Mouse (Mus musculus): ENCODE data around the gene Ltbr. TPM values are rescaled to one million over a fixed set of nuclear protein-coding genes. Genes with fewer than 3 reads are reported as not detected.
"Not testable (repeated sequence)": the region's sequence is repeated elsewhere in the genome, so short reads cannot be mapped to it uniquely, and the experiment has no call there.

Ltbr gene
- total RNA-seq, 2 experiments from 2014 or later, result 11.1 to 13.0 TPM

DNA sequence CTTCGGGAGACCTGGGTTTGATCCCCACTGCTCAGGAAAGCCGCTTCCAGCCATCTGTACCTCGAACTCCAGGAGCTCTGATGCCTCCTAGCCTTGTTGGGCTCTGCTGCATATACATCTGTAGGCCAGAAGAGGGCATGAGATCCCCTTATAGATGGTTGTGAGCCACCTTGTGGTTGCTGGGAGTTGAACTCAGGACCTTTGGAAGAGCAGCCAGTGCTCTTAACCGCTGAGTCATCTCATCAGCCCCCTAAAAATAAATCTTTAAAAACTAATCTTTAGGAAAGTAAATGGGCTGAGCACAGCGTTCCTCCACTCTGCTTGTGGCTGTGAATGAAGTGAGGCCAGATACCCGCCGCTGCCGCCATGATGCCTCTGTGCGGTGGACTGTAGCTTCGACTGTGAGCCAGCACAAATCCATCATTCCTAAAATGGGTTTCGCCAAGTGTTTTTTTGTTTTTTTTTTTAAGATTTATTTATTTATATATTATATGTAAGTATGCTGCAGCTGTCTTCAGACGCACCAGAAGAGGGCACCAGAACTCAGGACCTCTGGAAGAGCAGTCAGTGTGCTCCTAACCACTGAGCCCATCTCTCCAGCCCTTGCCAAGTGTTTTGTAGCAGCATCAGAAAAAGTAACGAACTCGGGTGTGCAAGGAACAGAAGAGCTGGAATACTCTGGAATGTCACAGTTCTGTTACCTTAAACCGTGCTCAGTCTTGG is 38.7 kb downstream of the Ltbr start:
- peak in 1 of 2 experiments; percentile 49 for DNase-seq (ENCODE audit: low spot score in 2 of 2)

DNA sequence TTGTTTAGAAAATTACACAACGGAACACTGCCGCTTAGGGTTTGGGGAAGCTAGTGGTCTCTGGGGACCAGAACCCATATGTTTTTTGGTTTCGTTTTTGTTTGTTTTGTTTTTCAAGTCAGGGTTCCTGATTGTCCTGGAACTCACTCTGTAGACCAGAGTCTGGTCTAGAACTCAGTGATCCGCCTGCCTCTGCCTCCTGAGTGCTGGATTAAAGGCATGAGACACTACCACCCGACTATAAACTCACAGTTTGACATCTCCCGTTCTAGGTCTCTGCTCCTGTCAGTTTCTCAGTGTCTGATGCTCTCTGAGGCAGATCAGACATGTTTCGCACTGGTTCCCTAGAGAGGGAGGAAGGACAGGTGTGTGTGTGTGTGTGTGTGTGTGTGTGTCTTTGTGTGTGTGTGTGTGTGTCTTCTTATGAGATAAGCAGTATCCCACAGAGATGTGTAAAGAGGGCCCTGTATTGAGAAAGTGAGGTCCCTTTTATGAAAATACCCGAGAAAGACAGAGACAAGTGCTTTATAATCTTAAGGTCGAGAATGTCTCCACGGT is 41.4 kb downstream of the Ltbr start:
- DNase-seq (ENCODE audit: low spot score in 2 of 2), result no peak

DNA sequence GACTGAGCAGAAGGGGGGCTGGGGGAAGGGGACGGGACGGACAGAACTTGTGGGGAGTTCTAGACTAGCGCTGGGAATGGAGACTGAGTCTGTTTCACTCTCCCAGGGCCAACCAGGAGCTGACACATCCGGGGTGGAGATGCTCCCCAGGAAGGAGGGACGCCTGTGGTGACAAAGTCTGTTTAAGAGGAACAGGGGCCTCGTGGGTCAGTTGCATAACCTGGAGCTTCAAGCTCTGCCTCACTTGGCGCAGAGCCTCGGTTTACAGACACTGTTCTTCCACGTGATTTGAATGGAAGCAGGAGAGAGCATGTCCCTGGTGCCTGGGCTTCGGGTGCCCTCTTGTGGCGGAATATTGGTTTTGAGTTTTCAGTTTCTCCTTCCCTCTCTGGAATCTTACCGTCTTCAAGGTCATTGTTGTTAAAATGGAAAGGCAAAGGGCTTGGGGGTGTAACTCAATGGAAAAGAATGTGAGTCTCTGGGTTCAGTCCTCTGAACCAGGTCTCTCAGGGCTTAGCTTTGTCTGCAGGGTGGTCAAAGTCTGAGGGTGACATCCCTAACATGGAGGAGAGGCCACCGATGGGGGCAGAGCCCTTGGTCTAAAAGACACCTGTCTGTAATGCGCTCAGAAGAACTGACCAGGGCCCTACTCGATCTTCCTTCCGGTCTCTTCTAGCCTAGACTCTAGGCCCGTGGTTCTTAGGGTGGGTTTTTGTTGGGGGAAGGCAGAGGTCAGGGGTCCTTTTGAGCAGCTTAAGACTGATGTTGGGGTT is 42.0 kb downstream of the Ltbr start:
- DNase-seq (ENCODE audit: low spot score in 2 of 2), result peak; percentile 93 to 95

DNA sequence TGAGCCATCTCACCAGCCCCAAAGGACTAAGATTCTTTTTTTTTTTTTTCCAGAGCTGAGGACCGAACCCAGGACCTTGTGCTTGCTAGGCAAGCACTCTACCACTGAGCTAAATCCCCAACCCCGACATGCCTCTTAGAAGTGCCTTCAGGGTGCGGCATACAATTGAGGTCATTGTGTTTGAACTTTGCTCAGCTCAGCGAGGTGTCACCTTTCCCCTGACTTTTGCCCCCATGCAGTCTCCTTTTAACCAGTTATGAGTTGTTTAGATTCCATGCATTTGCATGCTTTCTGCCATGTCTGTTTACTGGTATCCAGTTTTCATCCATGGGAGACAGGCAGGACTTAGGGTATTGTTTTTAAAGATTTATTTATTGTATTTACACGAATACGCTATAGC is 44.9 kb downstream of the Ltbr start:
- DNase-seq (ENCODE audit: low spot score in 2 of 2), result no peak

DNA sequence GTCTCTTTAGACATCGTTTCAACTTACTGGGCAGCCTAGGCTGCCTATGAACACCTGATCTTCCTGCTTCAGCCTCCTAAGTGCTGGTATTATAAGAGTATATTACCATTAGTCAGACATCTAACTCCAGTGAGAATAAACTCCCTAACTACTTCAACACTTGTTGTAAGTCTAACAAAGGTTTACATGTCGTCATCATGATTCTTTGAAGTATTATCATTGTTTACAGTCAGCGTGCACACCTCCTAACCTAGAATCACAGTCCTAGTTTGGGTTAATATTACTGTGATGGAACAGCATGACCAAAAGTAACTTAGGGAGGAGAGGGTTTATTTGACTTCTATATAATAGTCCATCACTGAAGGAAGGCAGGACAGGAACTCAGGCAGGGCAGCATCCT is 46.2 kb downstream of the Ltbr start:
- DNase-seq (ENCODE audit: low spot score in 2 of 2), result no peak

DNA sequence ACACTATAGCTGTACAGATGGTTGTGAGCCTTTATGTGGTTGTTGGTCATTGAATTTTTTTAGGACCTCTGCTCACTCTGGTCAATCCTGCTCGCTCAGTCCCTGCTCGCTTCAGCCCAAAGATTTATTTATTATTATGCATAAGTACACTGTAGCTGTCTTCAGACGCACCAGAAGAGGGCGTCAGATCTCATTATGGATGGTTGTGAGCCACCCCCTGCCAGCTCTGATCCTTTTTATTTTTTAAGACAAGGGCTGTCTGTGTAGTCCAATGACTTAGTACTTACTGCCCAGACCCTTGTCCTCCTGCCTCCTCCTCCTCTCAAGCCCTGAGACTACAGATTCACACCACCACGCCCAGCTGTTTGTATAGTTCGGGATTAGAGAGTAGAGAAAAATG is 47.1 kb downstream of the Ltbr start:
- not testable (repeated sequence) for DNase-seq (ENCODE audit: low spot score in 2 of 2)

DNA sequence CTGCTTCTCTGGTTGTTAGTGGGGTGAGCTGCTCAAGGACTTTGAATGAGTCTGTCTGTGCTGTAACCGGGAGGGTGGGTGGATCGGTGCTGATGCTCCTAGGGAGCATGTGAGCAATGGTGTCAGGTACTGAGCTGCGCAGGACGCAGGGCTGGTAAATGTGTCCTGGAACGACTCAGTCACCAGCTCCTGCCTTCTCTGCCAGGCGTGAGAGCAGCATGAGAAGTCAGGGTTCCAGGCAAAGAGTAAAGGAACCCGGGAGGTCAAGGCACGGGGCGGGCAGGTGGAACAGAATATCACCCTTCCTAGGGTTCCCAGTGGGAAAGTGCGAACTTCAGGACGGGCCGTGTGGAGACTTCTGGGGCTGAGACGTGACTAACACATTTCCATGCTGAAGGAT is 47.6 kb downstream of the Ltbr start:
- no peak for DNase-seq (ENCODE audit: low spot score in 2 of 2)

DNA sequence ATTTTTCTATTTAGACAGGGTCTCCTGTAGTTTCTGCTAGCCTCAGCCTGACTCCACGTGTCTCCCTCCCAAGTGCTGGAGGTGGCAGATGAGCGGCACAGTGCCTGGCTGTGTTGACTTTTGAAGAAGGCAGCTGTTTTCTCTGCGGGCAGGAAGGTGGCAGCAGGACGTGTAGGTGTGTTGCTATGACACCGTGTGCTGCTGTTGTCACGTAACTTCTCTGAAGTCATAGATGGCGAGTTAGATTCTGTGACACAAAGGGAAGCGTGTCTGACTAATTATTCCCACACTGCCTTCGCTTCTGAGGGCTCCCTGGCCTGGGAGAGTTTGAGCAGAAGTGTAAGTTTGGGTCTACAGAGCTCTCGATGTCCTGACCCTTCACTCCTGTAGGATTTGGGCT is 48.4 kb downstream of the Ltbr start:
- no peak for DNase-seq (ENCODE audit: low spot score in 2 of 2)

DNA sequence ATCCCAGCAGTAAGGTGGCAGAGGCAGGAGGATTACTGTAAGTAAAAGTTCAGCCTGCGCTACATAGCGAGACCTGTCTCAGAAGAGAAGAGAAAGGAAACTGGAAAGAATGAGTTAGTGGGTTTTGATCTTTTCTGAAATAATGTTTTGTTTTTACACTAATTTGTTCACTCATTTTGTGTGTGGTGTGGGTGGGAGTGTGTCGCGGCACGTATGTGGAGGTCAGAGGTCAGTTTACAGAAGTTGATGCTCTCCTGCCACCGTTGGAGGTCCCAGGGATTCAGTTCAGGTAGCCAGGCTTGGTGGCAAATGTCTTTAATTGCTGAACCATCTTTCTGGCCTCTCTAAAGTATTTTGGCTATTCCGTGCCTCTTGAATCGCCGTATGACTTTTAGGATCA is 49.5 kb downstream of the Ltbr start:
- DNase-seq (ENCODE audit: low spot score in 2 of 2), result no peak

DNA sequence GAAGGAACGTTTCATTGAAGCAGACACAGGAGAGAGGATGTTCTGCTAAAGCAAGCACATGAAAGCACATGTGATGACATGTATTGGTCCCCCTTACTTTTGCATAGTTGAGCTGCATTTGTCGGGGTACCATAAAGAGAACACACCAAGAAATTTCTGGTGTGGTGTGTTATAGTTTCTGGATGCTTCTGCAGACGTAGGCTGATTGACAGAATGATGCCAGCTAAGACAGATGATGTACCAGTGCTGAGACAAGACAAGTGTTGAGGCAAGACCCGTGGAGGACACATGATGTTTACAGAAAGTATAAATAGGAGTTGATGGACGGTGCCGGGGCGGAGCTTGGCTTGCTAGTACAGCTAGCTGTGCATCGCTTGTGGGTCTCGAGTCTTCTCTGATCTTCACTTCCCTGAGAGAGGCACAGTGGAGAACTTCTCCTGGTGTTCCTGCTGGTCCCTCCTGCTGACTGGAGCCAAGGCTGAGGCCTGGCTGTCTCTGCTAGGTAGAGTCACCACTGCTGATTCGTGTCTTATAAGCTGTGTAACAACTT is 53.6 kb downstream of the Ltbr start:
- DNase-seq (ENCODE audit: low spot score in 2 of 2), result no peak

Other genes with a start within 250 kb of the Ltbr start
- gene Lpar5, start 246.0 kb downstream of the Ltbr start, total RNA-seq (2021), result 1 to 10 TPM; 1.1 to 1.4 TPM
- 100 to 1,000 TPM; 176 to 195 TPM for gene Chd4, start 217.9 kb downstream of the Ltbr start, total RNA-seq (2021)
- gene Nop2, start 182.0 kb downstream of the Ltbr start, total RNA-seq (2021), result 10 to 100 TPM; 35.9 to 36.1 TPM
- gene Iffo1, start 168.6 kb downstream of the Ltbr start, total RNA-seq (2021), result 10 to 100 TPM; 49.7 to 50.7 TPM
- gene Gapdh, start 147.4 kb downstream of the Ltbr start, total RNA-seq (2021), result 1,000 to 10,000 TPM; 1,523 to 1,789 TPM
- gene Ncapd2, start 122.2 kb downstream of the Ltbr start, total RNA-seq (2021), result 10 to 100 TPM; 31.8 to 36.1 TPM
- gene Mrpl51, start 122.1 kb downstream of the Ltbr start, total RNA-seq (2021), result 10 to 100 TPM; 73.5 to 75.9 TPM
- gene Vamp1, start 98.3 kb downstream of the Ltbr start, total RNA-seq (2021), result 10 to 100 TPM; 26.8 to 27.1 TPM
- 1 to 10 TPM; 2.9 to 3.0 TPM for gene Tapbpl, start 82.0 kb downstream of the Ltbr start, total RNA-seq (2021)
- gene Cd27, start 76.9 kb downstream of the Ltbr start, total RNA-seq (2021), result not detected
- not detected for gene Tuba3a, start 27.8 kb downstream of the Ltbr start, total RNA-seq (2021)
- gene Scnn1a, start 6.8 kb upstream of the Ltbr start, total RNA-seq (2021), result 1 to 10 TPM; 2.5 to 3.5 TPM
- 10 to 100 TPM; 12.6 to 13.8 TPM for gene Tnfrsf1a, start 35.5 kb upstream of the Ltbr start, total RNA-seq (2021)
- gene Plekhg6, start 66.9 kb upstream of the Ltbr start, total RNA-seq (2021), result under 1 TPM in 1 of 2 experiments, not detected in 1; 0.14 TPM
- gene Cd9, start 180.9 kb upstream of the Ltbr start, total RNA-seq (2021), result 100 to 1,000 TPM; 101 to 102 TPM
- gene Vwf, start 232.9 kb upstream of the Ltbr start, total RNA-seq (2021), result 10 to 100 TPM; 22.1 to 29.0 TPM